In the genomic region with DNA sequence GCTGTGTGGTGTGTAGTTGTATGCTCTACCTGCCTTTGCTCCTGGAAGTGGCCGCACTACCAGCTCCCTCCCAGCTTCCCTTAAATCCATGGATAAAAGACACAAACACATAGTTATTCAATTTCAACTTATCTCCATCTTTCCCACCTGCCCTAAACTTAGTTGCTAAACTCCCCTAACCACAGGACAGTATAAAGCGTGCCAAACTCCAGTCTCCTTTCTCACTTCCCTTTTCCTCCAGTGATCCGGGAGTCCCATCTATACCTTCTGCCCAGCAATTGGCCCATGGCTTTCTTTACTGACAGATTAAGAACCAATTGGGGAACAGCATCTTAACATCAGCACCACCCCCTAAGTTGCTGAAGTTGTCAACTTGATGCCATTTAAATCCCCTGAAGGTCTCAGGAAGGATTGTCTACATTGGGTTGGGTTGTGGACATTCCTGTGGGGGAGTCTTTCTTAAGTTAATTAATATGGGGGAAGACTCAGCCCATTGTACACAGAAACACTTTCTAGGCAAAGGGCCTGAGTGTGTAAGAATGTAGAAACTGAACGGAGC, we compare ENCODE assay signal across 25 mouse cellular contexts.
DNase-seq lines count a peak whose midpoint lies in the region; ATAC-seq and TF ChIP-seq lines count a peak whose summit lies in the region.
"Had no signal": no experiment of that assay in that cellular context is flagged by ENCODE, and none has a peak within 500 bp of the region (broad histone marks: within the 10 kb centered on the region; RNA-seq: fewer than 3 reads in every experiment).

No protein-coding gene starts in this region.

- no peak for TF ChIP-seq CTCF in CH12.LX (conservative IDR thresholded peaks at IDR 0.05 in 1 of 2, IDR thresholded peaks at IDR 0.05 in 1 of 2; ENCODE audit: low read depth in 2 of 2, low read length in 2 of 2)

- WGBS in midbrain, embryonic 16.5 days, result 85% methylated on average over 4 of the region's 4 CpGs

- H3K27me3 ChIP-seq in CH12.LX (replicated peaks), result no peaks in the 10 kb centered on the region
- H3K27me3 ChIP-seq in midbrain, embryonic 16.5 days (ENCODE audit: control insufficient read depth, insufficient read depth, low read depth, low read length), result no peaks in the 10 kb centered on the region
- H3K27me3 ChIP-seq: embryonic facial prominence, embryonic 13.5 days; forebrain, embryonic 12.5 days; forebrain, embryonic 15.5 days; hindbrain, embryonic 12.5 days; hindbrain, embryonic 15.5 days; intestine, embryonic 15.5 days had no signal

- in situ Hi-C loops in CH12.LX (cut with MboI; ENCODE audit: low pct_ligation_motif_present, low pct_unique_long_range_greater_than_20kb, low sequenced_read_pairs), result no loop called here

- no peak overlapping the region for H3K27ac ChIP-seq in CH12.LX (ENCODE audit: insufficient read depth, low read depth)
- H3K27ac ChIP-seq in midbrain, embryonic 16.5 days (ENCODE audit: low read length), result no peak overlapping the region
- H3K27ac ChIP-seq: embryonic facial prominence, embryonic 10.5 days; embryonic facial prominence, embryonic 13.5 days; forebrain, embryonic 12.5 days; forebrain, embryonic 15.5 days; hindbrain, embryonic 12.5 days; hindbrain, embryonic 15.5 days; intestine, embryonic 15.5 days had no signal

- H3K4me3 ChIP-seq in CH12.LX (replicated peaks in 1 of 3; ENCODE audit: low read depth in 2 of 3, low read length in 2 of 3, poor library complexity in 1 of 3), result no peak overlapping the region
- H3K4me3 ChIP-seq in midbrain, embryonic 16.5 days (ENCODE audit: low read depth, low read length), result no peak overlapping the region
- H3K4me3 ChIP-seq: embryonic facial prominence, embryonic 10.5 days; embryonic facial prominence, embryonic 13.5 days; erythroblast, embryonic 14.5 days; forebrain, embryonic 12.5 days; forebrain, embryonic 15.5 days; hindbrain, embryonic 12.5 days; hindbrain, embryonic 15.5 days; intestine, embryonic 15.5 days had no signal

- TF ChIP-seq RAD21 in CH12.LX (IDR thresholded peaks at IDR 0.05; ENCODE audit: low read depth, low read length), result no peak

- no peak for TF ChIP-seq POLR2A in CH12.LX (IDR thresholded peaks at IDR 0.05; ENCODE audit: low read depth, low read length)

- dilution Hi-C loops in CH12.LX (cut with MboI; ENCODE audit: extremely low pct_ligation_motif_present, extremely low pct_unique_long_range_greater_than_20kb, low sequenced_read_pairs), result no loop called here

- no peaks in the 10 kb centered on the region for H3K79me2 ChIP-seq in CH12.LX (replicated peaks; ENCODE audit: control insufficient read depth, extremely low read depth, insufficient read depth, poor library complexity, severe bottlenecking)

- no peak overlapping the region for H3K9ac ChIP-seq in CH12.LX (ENCODE audit: insufficient read depth, low read depth)
- H3K9ac ChIP-seq in midbrain, embryonic 16.5 days (ENCODE audit: low read depth, low read length), result no peak overlapping the region
- H3K9ac ChIP-seq: embryonic facial prominence, embryonic 13.5 days; forebrain, embryonic 12.5 days; forebrain, embryonic 15.5 days; hindbrain, embryonic 12.5 days; hindbrain, embryonic 15.5 days; intestine, embryonic 15.5 days had no signal

- no peak for TF ChIP-seq EP300 in CH12.LX (IDR thresholded peaks at IDR 0.05; ENCODE audit: low read length)

- peaks cover 0 to 5% of the 10 kb centered on the region in 2 experiments; a peak in 2 of 4 replicates for H3K4me1 ChIP-seq in CH12.LX (ENCODE audit: control insufficient read depth in 1 of 2, insufficient read depth in 2 of 2)
- no peaks in the 10 kb centered on the region for H3K4me1 ChIP-seq in midbrain, embryonic 16.5 days (ENCODE audit: control insufficient read depth, insufficient read depth, low read length)
- H3K4me1 ChIP-seq: embryonic facial prominence, embryonic 13.5 days; forebrain, embryonic 12.5 days; forebrain, embryonic 15.5 days; hindbrain, embryonic 12.5 days; hindbrain, embryonic 15.5 days; intestine, embryonic 15.5 days had no signal

- DNase-seq in CH12.LX (ENCODE audit: extremely low read depth) (peak; percentile 18), R1 (ENCODE audit: low read depth, low spot score) (peak; percentile 85)
- no peak for DNase-seq in frontal cortex, postnatal 25 days (ENCODE audit: low spot score in 2 of 2)
- DNase-seq: adrenal gland, adult 2 months; adrenal gland, postnatal 14 days; cerebellum, adult 11 months; cerebellum, adult 2 months; cerebellum, adult 9-11 months; cerebellum, postnatal 25 days; embryo, embryonic 11 days; gastrocnemius, postnatal 10 days; gastrocnemius, postnatal 36 days; kidney, adult 11 months had no signal

- H3K9me3 ChIP-seq in CH12.LX (replicated peaks; ENCODE audit: low read length), result no peaks in the 10 kb centered on the region
- no peaks in the 10 kb centered on the region for H3K9me3 ChIP-seq in midbrain, embryonic 16.5 days (replicated peaks; ENCODE audit: control insufficient read depth, low read length, poor library complexity, severe bottlenecking)
- H3K9me3 ChIP-seq: embryonic facial prominence, embryonic 10.5 days; embryonic facial prominence, embryonic 13.5 days; forebrain, embryonic 12.5 days; forebrain, embryonic 15.5 days; hindbrain, embryonic 12.5 days; hindbrain, embryonic 15.5 days; intestine, embryonic 15.5 days had no signal

- no peaks in the 10 kb centered on the region for H3K36me3 ChIP-seq in CH12.LX (replicated peaks in 1 of 2; ENCODE audit: control insufficient read depth in 1 of 2, insufficient read depth in 1 of 2, low read length in 1 of 2)
- H3K36me3 ChIP-seq in midbrain, embryonic 16.5 days (ENCODE audit: control insufficient read depth, insufficient read depth, low read length), result no peaks in the 10 kb centered on the region
- H3K36me3 ChIP-seq: embryonic facial prominence, embryonic 10.5 days; embryonic facial prominence, embryonic 13.5 days; forebrain, embryonic 12.5 days; forebrain, embryonic 15.5 days; hindbrain, embryonic 12.5 days; hindbrain, embryonic 15.5 days; intestine, embryonic 15.5 days had no signal

- 0 out of 2 replicates have a peak, but pooled peaks have one; percentile 10 for ATAC-seq in megakaryocyte, adult 5-6 weeks (ENCODE audit: poor library complexity, severe bottlenecking)
- ATAC-seq in CD4-positive, CD25-positive, alpha-beta regulatory T cell, adult 4 months, result no peak
- no peak for ATAC-seq in midbrain, embryonic 16.5 days
- ATAC-seq: forebrain, embryonic 15.5 days; intestine, embryonic 15.5 days had no signal

- no peak overlapping the region for H3K4me2 ChIP-seq in CH12.LX (ENCODE audit: insufficient read depth, low read depth, poor library complexity, severe bottlenecking)
- no peak overlapping the region for H3K4me2 ChIP-seq in midbrain, embryonic 16.5 days (ENCODE audit: low read length)
- H3K4me2 ChIP-seq: embryonic facial prominence, embryonic 13.5 days; forebrain, embryonic 12.5 days; forebrain, embryonic 15.5 days; heart, embryonic 11.5 days; hindbrain, embryonic 12.5 days; hindbrain, embryonic 15.5 days; intestine, embryonic 15.5 days had no signal

TF ChIP-seq in CH12.LX, 34 proteins besides CTCF, POLR2A, EP300 and RAD21:
- TF ChIP-seq POLR2AphosphoS2 (IDR thresholded peaks at IDR 0.05; ENCODE audit: low read depth, low read length) (no peak), MYC (IDR thresholded peaks at IDR 0.05; ENCODE audit: low read depth, low read length) (no peak), BHLHE40 (IDR thresholded peaks at IDR 0.05; ENCODE audit: low read depth, low read length) (peak; percentile 82), SMC3 (IDR thresholded peaks at IDR 0.05; ENCODE audit: low read depth, low read length) (no peak)

Comparison
In these comparisons a context has a peak if more than half of its experiments do, and no peak if none do; other contexts are left out.
1. DNase-seq: peak in CH12.LX (single experiment) and R1 (single experiment); none in frontal cortex, postnatal 25 days (0 of 2).